Mouse (Mus musculus): ENCODE results near the gene Pld6.
"Not testable (repeated sequence)": the region's sequence is repeated elsewhere in the genome, so short reads cannot be mapped to it uniquely, and the experiment has no call there.

The Pld6 gene

DNA sequence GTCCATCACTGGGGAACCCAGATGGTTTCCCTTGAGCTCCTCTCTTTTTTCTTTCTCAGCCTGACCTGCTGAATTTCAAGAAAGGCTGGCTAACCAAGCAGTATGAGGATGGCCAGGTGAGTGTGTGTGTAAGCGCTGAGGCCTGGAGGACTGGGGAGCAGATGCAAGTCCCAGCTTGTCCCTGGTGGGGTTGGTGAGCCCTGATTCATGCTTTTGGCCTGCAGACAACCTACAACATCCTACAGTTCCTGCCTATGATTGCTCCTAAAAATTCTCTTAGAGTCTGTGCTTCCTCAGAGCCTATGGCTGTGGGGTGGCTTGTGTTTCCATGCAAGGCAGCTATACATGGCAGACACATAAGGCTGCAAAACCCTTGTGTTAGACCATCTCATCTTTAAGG is 43.7 kb downstream of the Pld6 start:
- DNase-seq = no peak

GRCm38 (mm10) chr11:59743307-59743706 is 44.1 kb downstream of the Pld6 start:
- no peak for DNase-seq

- DNase-seq = no peak
Measured at GRCm38 (mm10) chr11:59741915-59742314, 45.5 kb downstream of the Pld6 start.

GRCm38 (mm10) chr11:59739996-59740395 is 47.4 kb downstream of the Pld6 start:
- no peak for DNase-seq

- DNase-seq = no peak
Measured at GRCm38 (mm10) chr11:59737250-59737649, 50.2 kb downstream of the Pld6 start.

DNA sequence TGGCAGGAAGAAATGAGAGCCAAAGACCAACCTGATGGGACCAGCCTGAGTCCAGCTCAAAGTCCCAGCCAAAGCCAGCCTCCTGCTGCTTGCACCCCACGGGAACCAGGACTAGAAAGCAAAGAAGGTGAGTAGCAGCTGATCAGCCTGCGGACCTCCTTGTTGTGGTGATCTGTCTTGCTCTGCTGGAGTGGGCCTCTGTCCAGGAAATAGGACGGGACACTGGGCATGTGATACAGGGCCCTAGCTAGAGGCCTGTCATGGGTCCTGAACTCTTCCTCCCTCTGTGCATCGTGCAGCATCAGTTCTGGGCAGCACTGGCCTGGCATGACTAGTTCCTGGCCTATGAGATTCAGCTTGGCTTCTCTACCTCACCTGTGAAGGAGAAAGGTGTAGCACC is 51.5 kb downstream of the Pld6 start:
- not testable (repeated sequence) for DNase-seq

DNA sequence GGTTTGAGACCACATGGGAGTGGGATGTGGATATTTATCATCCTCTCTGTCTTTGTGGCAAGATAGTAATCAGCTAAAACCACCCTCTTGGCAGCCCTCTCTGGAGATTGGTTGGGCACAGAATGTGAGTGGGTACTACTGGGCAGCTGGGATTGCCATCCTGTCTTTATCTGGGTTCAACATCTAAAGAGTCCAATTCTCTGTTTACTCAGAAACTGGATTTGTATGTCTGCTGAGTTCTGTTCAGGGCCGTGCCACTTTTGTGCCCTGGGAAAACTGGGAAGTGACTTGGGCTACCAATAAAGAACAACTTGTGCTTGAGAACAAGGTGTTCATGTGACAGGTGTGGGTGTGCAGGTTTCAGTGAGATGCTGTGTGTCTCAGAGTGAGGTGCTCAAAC is 53.1 kb downstream of the Pld6 start:
- DNase-seq = peak; percentile 30 to 47

All from lung, adult 18-20 months (tissue).